Mouse (Mus musculus) myocyte (in vitro differentiated cells): Measurements from ENCODE around the gene Scrt2. TPM values are rescaled to one million over a fixed set of nuclear protein-coding genes. Genes with fewer than 3 reads are reported as not detected.

Experiments used
- H3K27me3 ChIP-seq: one replicate; pipeline ENCODE4 v1.6.1; 2011; ENCODE audit not compliant: control insufficient read depth, insufficient read depth, insufficient read length
- H3K36me3 ChIP-seq: one replicate; pipeline ENCODE4 v1.6.1; 2011; ENCODE audit not compliant: control insufficient read depth, insufficient read depth
- H3K4me2 ChIP-seq: one replicate; pipeline ENCODE4 v1.6.1; 2011; ENCODE audit warnings: low read depth, control low read depth
- H3K4me3 ChIP-seq: one replicate; pipeline ENCODE4 v1.5.1; 2011; ENCODE audit warnings: mild to moderate bottlenecking, control low read depth, moderate library complexity
- H3K79me2 ChIP-seq: one replicate; pipeline ENCODE4 v1.6.1; 2011; ENCODE audit not compliant: control insufficient read depth, insufficient read depth
- H3ac ChIP-seq: one replicate; pipeline ENCODE4 v1.6.1; 2011; ENCODE audit not compliant: control insufficient read depth, insufficient read length
- CEBPB ChIP-seq: IDR thresholded peaks from 2 replicates; pipeline ENCODE4 v1.6.1; 2011; ENCODE audit warnings: mild to moderate bottlenecking, moderate library complexity; ENCODE audit not compliant: poor library complexity, insufficient read depth, severe bottlenecking
- E2F4 ChIP-seq: IDR thresholded peaks from one replicate; pipeline ENCODE4 v1.6.1; 2011; ENCODE audit warnings: mild to moderate bottlenecking, control low read depth, moderate library complexity; ENCODE audit not compliant: insufficient read depth
- MAX ChIP-seq: IDR thresholded peaks from one replicate; pipeline ENCODE4 v1.6.1; 2011; ENCODE audit warnings: low read depth, mild to moderate bottlenecking, control low read depth
- MYOD1 ChIP-seq, 3 experiments: IDR thresholded peaks; one replicate each; pipeline ENCODE4 v1.6.1; 2011; ENCODE audit warnings: control low read depth in 2 of 3, low read depth in 2 of 3, mild to moderate bottlenecking in 2 of 3, moderate library complexity in 1 of 3; ENCODE audit not compliant: insufficient read length in 2 of 3, control insufficient read depth in 1 of 3
- MYOG ChIP-seq, 3 experiments: IDR thresholded peaks; one replicate each; pipeline ENCODE4 v1.6.1; 2011; ENCODE audit warnings: control low read depth in 2 of 3, low read depth in 2 of 3, mild to moderate bottlenecking in 2 of 3; ENCODE audit not compliant: insufficient read length in 2 of 3, control insufficient read depth in 1 of 3, insufficient read depth in 1 of 3
- POLR2A ChIP-seq: IDR thresholded peaks from one replicate; pipeline ENCODE4 v1.6.1; 2011; ENCODE audit warnings: low read depth, mild to moderate bottlenecking, control low read depth, moderate library complexity; ENCODE audit not compliant: insufficient read length
- POLR2AphosphoS2 ChIP-seq: IDR thresholded peaks from one replicate; pipeline ENCODE4 v1.6.1; 2011; ENCODE audit warnings: low read depth, control low read depth; ENCODE audit not compliant: insufficient read length
- REST ChIP-seq: IDR thresholded peaks from one replicate; pipeline ENCODE4 v1.6.1; 2011; ENCODE audit warnings: mild to moderate bottlenecking, control low read depth, moderate library complexity; ENCODE audit not compliant: insufficient read depth, insufficient read length
- SRF ChIP-seq: IDR thresholded peaks from one replicate; pipeline ENCODE4 v1.6.1; 2011; ENCODE audit warnings: low read depth; ENCODE audit not compliant: control insufficient read depth, insufficient read length
- TCF12 ChIP-seq: IDR thresholded peaks from one replicate; pipeline ENCODE4 v1.6.1; 2011; ENCODE audit warnings: mild to moderate bottlenecking, control low read depth; ENCODE audit not compliant: poor library complexity, insufficient read depth, severe bottlenecking
- TCF3 ChIP-seq: IDR thresholded peaks from one replicate; pipeline ENCODE4 v1.6.1; 2011; ENCODE audit warnings: low read depth, control low read depth; ENCODE audit not compliant: insufficient read length
- USF1 ChIP-seq: IDR thresholded peaks from one replicate; pipeline ENCODE4 v1.6.1; 2011; ENCODE audit warnings: low read depth, mild to moderate bottlenecking, control low read depth, moderate library complexity
- polyA plus RNA-seq: library from polyadenylated mRNA; unstranded; fragments of >200 nt; fragmentation: generic; extraction: Trizol; gene quantifications from one replicate; pipeline ENCODE4 v1.2.1, GENCODE M21; 2012; ENCODE audit warnings: missing spikeins

The Scrt2 gene
- polyA plus RNA-seq, 1 experiment = not detected

- Histone ChIP-seq H3K79me2 (no peaks in the 10 kb centered on the region), H3K4me2 (no peak overlapping the region), H3ac (no peak overlapping the region), H3K36me3 (no peaks in the 10 kb centered on the region), H3K27me3 (peaks cover 24% of the 10 kb centered on the region), H3K4me3 (no peak overlapping the region)
- TF ChIP-seq E2F4 (no peak), POLR2AphosphoS2 (no peak), SRF (no peak), POLR2A (no peak), MYOG (IDR thresholded peaks at IDR 0.05; ENCODE audit: control insufficient read depth in 1 of 3, insufficient read depth in 1 of 3, insufficient read length in 2 of 3, low read depth in 2 of 3) (no peak), TCF3 (no peak)
These were observed 12.5 kb upstream of the Scrt2 start for GRCm38 (mm10) chr2:152068660-152069433.

GRCm38 (mm10) chr2:152069434-152069786, 11.9 kb upstream of the Scrt2 start:
- Histone ChIP-seq H3K36me3 (no peaks in the 10 kb centered on the region), H3K79me2 (no peaks in the 10 kb centered on the region), H3K4me2 (no peak overlapping the region), H3ac (no peak overlapping the region), H3K27me3 (peaks cover 24% of the 10 kb centered on the region), H3K4me3 (no peak overlapping the region)
- TF ChIP-seq REST (no peak), TCF3 (no peak), MYOD1 (IDR thresholded peaks at IDR 0.05; ENCODE audit: control insufficient read depth in 1 of 3, insufficient read length in 2 of 3, low read depth in 2 of 3) (no peak), POLR2A (no peak), E2F4 (no peak), MAX (no peak), SRF (no peak), POLR2AphosphoS2 (no peak), TCF12 (no peak), USF1 (no peak)

GRCm38 (mm10) chr2:152069941-152070340, 11.4 kb upstream of the Scrt2 start:
- TF ChIP-seq CEBPB = no peak
- no peak for TF ChIP-seq MAX
- no peak for TF ChIP-seq TCF3
- TF ChIP-seq REST = no peak
- TF ChIP-seq POLR2A = no peak
- no peak for TF ChIP-seq SRF
- TF ChIP-seq POLR2AphosphoS2 = no peak
- TF ChIP-seq MYOG (IDR thresholded peaks at IDR 0.05; ENCODE audit: control insufficient read depth in 1 of 3, insufficient read depth in 1 of 3, insufficient read length in 2 of 3, low read depth in 2 of 3) = no peak
- TF ChIP-seq USF1 = no peak
- no peak for TF ChIP-seq MYOD1 (IDR thresholded peaks at IDR 0.05; ENCODE audit: control insufficient read depth in 1 of 3, insufficient read length in 2 of 3, low read depth in 2 of 3)
- no peak for TF ChIP-seq E2F4
- no peak for TF ChIP-seq TCF12
- peaks cover 24% of the 10 kb centered on the region for H3K27me3 ChIP-seq
- no peak overlapping the region for H3K4me2 ChIP-seq
- H3K4me3 ChIP-seq = no peak overlapping the region
- H3K79me2 ChIP-seq = no peaks in the 10 kb centered on the region
- H3K36me3 ChIP-seq = no peaks in the 10 kb centered on the region
- no peak overlapping the region for H3ac ChIP-seq

- Histone ChIP-seq H3K36me3 (no peaks in the 10 kb centered on the region), H3K79me2 (no peaks in the 10 kb centered on the region), H3K4me2 (no peak overlapping the region), H3K4me3 (no peak overlapping the region), H3K27me3 (peaks cover 28% of the 10 kb centered on the region), H3ac (no peak overlapping the region)
- TF ChIP-seq POLR2A (no peak), TCF3 (no peak), E2F4 (no peak), SRF (no peak), POLR2AphosphoS2 (no peak), CEBPB (no peak), TCF12 (no peak), REST (no peak), MYOD1 (IDR thresholded peaks at IDR 0.05; ENCODE audit: control insufficient read depth in 1 of 3, insufficient read length in 2 of 3, low read depth in 2 of 3) (no peak), MYOG (IDR thresholded peaks at IDR 0.05; ENCODE audit: control insufficient read depth in 1 of 3, insufficient read depth in 1 of 3, insufficient read length in 2 of 3, low read depth in 2 of 3) (no peak)
These were observed 6.8 kb upstream of the Scrt2 start for GRCm38 (mm10) chr2:152074521-152074920.

- Histone ChIP-seq H3K27me3 (peaks cover 27% of the 10 kb centered on the region), H3K36me3 (no peaks in the 10 kb centered on the region), H3K79me2 (no peaks in the 10 kb centered on the region), H3ac (no peak overlapping the region), H3K4me2 (no peak overlapping the region), H3K4me3 (no peak overlapping the region)
- TF ChIP-seq MYOG (IDR thresholded peaks at IDR 0.05; ENCODE audit: control insufficient read depth in 1 of 3, insufficient read depth in 1 of 3, insufficient read length in 2 of 3, low read depth in 2 of 3) (no peak), REST (no peak), TCF3 (no peak), POLR2AphosphoS2 (no peak), TCF12 (no peak), POLR2A (no peak), SRF (no peak), MYOD1 (IDR thresholded peaks at IDR 0.05; ENCODE audit: control insufficient read depth in 1 of 3, insufficient read length in 2 of 3, low read depth in 2 of 3) (no peak), USF1 (no peak), MAX (no peak), E2F4 (no peak), CEBPB (no peak)
These were observed 5.9 kb upstream of the Scrt2 start for GRCm38 (mm10) chr2:152075294-152075889.
